Mouse (Mus musculus) G1E (cell line): ENCODE data around the gene Map3k19.

ENCODE experiments used
- CTCF ChIP-seq: IDR thresholded peaks from 2 replicates; pipeline ENCODE4 v1.5.1; 2012; ENCODE audit warnings: low read depth, low read length, inconsistent platforms, mixed read lengths
- GATA1 ChIP-seq: IDR thresholded peaks from 2 replicates; pipeline ENCODE4 v1.6.1; 2012; ENCODE audit warnings: borderline replicate concordance, low read length, inconsistent platforms, mixed read lengths
- GATA2 ChIP-seq: IDR thresholded peaks from 2 replicates; pipeline ENCODE4 v1.6.1; 2012; ENCODE audit warnings: low read depth, low read length, inconsistent platforms, borderline replicate concordance
- POLR2AphosphoS5 ChIP-seq: IDR thresholded peaks from 2 replicates; pipeline ENCODE4 v1.6.1; 2012; ENCODE audit warnings: low read depth, low read length, inconsistent platforms; ENCODE audit not compliant: insufficient replicate concordance
- TAL1 ChIP-seq: conservative IDR thresholded peaks from 2 replicates; pipeline ENCODE4 v1.6.1; 2012; ENCODE audit warnings: low read depth, low read length, inconsistent platforms, mixed read lengths

DNA sequence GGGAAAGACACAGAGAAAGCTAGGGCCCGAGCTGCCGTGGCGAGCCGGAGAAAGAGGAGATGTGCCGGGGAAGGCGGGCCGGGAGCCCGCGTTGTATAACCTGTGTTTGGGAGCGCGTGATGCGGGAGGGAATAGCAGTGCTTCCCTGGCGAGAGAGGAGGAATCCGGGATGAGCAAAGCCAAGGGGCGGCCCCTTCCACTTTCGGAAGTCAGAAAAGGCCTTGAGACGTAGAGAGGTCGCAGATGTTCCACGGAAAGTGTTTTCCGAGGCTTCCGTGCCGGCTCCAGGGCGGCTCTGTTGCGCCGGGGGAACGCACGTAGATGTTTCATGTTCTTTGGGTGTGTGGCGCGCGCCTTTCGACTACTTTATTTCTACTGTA is 80.3 kb downstream of the Map3k19 start:
- TF ChIP-seq CTCF (no peak), TAL1 (no peak), GATA1 (no peak), POLR2AphosphoS5 (no peak), GATA2 (no peak)
